ENCODE assay signal across 8 mouse cellular contexts in genomic region chr4:134430381-134431004, GRCm38 (mm10).
DNase-seq lines count a peak whose midpoint lies in the region; ATAC-seq lines count a peak whose summit lies in the region.

No protein-coding gene starts in this region.

- peak; percentile 76 for DNase-seq in R1 (ENCODE audit: low read depth, low spot score)
- peak; percentile 92 for DNase-seq in cerebellum, adult 9-10 months
- peak; percentile 95 for DNase-seq in layer of hippocampus, adult 9-11 months
- DNase-seq in lung, postnatal 14 days: peak; percentile 44
- peak; percentile 80 for DNase-seq in right cerebral cortex, postnatal 14 days
- no peak for DNase-seq in spleen, postnatal 10 days (ENCODE audit: low spot score in 2 of 2)
- no peak for DNase-seq in urinary bladder, postnatal 25 days (ENCODE audit: low spot score)

- peak; percentile 77 for ATAC-seq in frontal cortex, adult (ENCODE audit: low TSS enrichment)

Comparison
In these comparisons a context has a peak if more than half of its experiments do, and no peak if none do; other contexts are left out.
1. DNase-seq: peak in R1 (single experiment), cerebellum, adult 9-10 months (single experiment), layer of hippocampus, adult 9-11 months (single experiment), lung, postnatal 14 days (single experiment) and right cerebral cortex, postnatal 14 days (single experiment); none in spleen, postnatal 10 days (0 of 2) and urinary bladder, postnatal 25 days (single experiment).